Mouse (Mus musculus) left cerebral cortex, postnatal 14 days (tissue): ENCODE measurements around the gene Dazap1. TPM values are rescaled to one million over a fixed set of nuclear protein-coding genes. Genes with fewer than 3 reads are reported as not detected.
"Not testable (repeated sequence)": the region's sequence is repeated elsewhere in the genome, so short reads cannot be mapped to it uniquely, and the experiment has no call there.

Source experiments
- DNase-seq, 2 experiments: peaks; one replicate each; pipeline ENCODE4 v3.0.0; 2021 to 2022; ENCODE audit warnings: low spot score in 2 of 2, mixed read lengths in 1 of 2
- intact Hi-C: fragments of 180-260 bp; cut with DNase I; formaldehyde crosslinking; loops from one replicate; pipeline ENCODE4 v1.15.1; 2025
- long read RNA-seq, 2 experiments: library from polyadenylated mRNA; stranded (forward); transcript quantifications; one replicate each; pipeline ENCODE4 v2.0.0; 2021
- total RNA-seq, 2 experiments: library from RNA; stranded (reverse); gene quantifications; 2 replicates each; pipeline ENCODE4 v1.2.3; 2021

The Dazap1 gene
- 10 to 100 TPM; 84.3 to 84.9 TPM for total RNA-seq
- long read RNA-seq, experiment 1, transcript Dazap1-203 (12 exons, 2,081 nt) = major isoform, 22 of 36 reads
- long read RNA-seq, experiment 1, partial matches to known transcripts = 4 of 36 reads
- long read RNA-seq, experiment 1, other reads (novel, unspliced or antisense) = 6 of 36 reads
- long read RNA-seq, experiment 2, transcript Dazap1-203 (12 exons, 2,081 nt) = major isoform, 18 of 29 reads
- long read RNA-seq, experiment 2, partial matches to known transcripts = 3 of 29 reads
- long read RNA-seq, experiment 2, other reads (novel, unspliced or antisense) = 6 of 29 reads

GRCm38 (mm10) chr10:80260642-80261584, at the start of gene Dazap1, which contains the start of gene Gamt:
TSS of gene Dazap1 (plus strand) at chr10:80261486.
TSS of gene Gamt (minus strand) at chr10:80261012.
- DNase-seq = peak; percentile 83 to 88
- intact Hi-C loops = no loop called here

GRCm38 (mm10) chr10:80211547-80212103, 49.7 kb upstream of the Dazap1 start:
- DNase-seq, intact Hi-C loops: not testable (repeated sequence)

- no peak for DNase-seq
- intact Hi-C loops = no loop called here
Measured at GRCm38 (mm10) chr10:80215048-80215772, 46.1 kb upstream of the Dazap1 start.

- no peak for DNase-seq
- intact Hi-C loops = no loop called here
Measured at GRCm38 (mm10) chr10:80220676-80221075, 40.6 kb upstream of the Dazap1 start.

- intact Hi-C loops, DNase-seq: not testable (repeated sequence)
Measured at GRCm38 (mm10) chr10:80223137-80223536, 38.1 kb upstream of the Dazap1 start.

GRCm38 (mm10) chr10:80226071-80226415, 35.2 kb upstream of the Dazap1 start:
- intact Hi-C loops = no loop called here
- DNase-seq = no peak

GRCm38 (mm10) chr10:80226416-80227165, 34.7 kb upstream of the Dazap1 start, which contains the start of gene Mum1:
TSS of gene Mum1 (plus strand) at chr10:80226434.
- intact Hi-C loops = no loop called here
- peak; percentile 98 for DNase-seq

GRCm38 (mm10) chr10:80227166-80227539, 34.1 kb upstream of the Dazap1 start:
- intact Hi-C loops = no loop called here
- no peak for DNase-seq

GRCm38 (mm10) chr10:80227877-80228775, 33.2 kb upstream of the Dazap1 start:
- DNase-seq = no peak
- intact Hi-C loops = no loop called here

GRCm38 (mm10) chr10:80236145-80236825, 25.0 kb upstream of the Dazap1 start:
- intact Hi-C loops = no loop called here
- no peak for DNase-seq

- intact Hi-C loops = no loop called here
- no peak for DNase-seq
Measured at GRCm38 (mm10) chr10:80237020-80237419, 24.3 kb upstream of the Dazap1 start.

GRCm38 (mm10) chr10:80238306-80238705, 23.0 kb upstream of the Dazap1 start:
- intact Hi-C loops = no loop called here
- no peak for DNase-seq

- no peak for DNase-seq
- intact Hi-C loops = no loop called here
Measured at GRCm38 (mm10) chr10:80239791-80240190, 21.5 kb upstream of the Dazap1 start.

GRCm38 (mm10) chr10:80242088-80242487, 19.2 kb upstream of the Dazap1 start:
- intact Hi-C loops = no loop called here
- DNase-seq = no peak

GRCm38 (mm10) chr10:80242607-80243006, 18.7 kb upstream of the Dazap1 start:
- intact Hi-C loops = no loop called here
- no peak for DNase-seq

GRCm38 (mm10) chr10:80244791-80245399, 16.4 kb upstream of the Dazap1 start:
- intact Hi-C loops = loop anchor here (1.0 to 5.0 kb wide), 2 partner anchors 48 to 70 kb away; no protein-coding TSS in a partner anchor
- DNase-seq = peak; percentile 39 to 66

GRCm38 (mm10) chr10:80245600-80245999, 15.7 kb upstream of the Dazap1 start:
- DNase-seq = peak; percentile 85 to 89
- intact Hi-C loops = loop anchor here (1.0 to 5.0 kb wide), 2 partner anchors 48 to 70 kb away; no protein-coding TSS in a partner anchor
